Mouse (Mus musculus): ENCODE measurements at regions not wholly inside any gene's neighbourhood (a gene's known extent, or its start where the extent isn't known, plus 50 kb on each side); places are given as distances from the start of the nearest gene placed in this dataset.

- TF ChIP-seq POLR2A (IDR thresholded peaks at IDR 0.05; ENCODE audit: borderline replicate concordance, extremely low read depth, insufficient read depth, insufficient read length, poor library complexity, severe bottlenecking) (no peak), CTCF (IDR thresholded peaks at IDR 0.05; ENCODE audit: borderline replicate concordance, extremely low read depth, insufficient read depth, insufficient read length) (no peak)
Measured at GRCm38 (mm10) chr6:75636050-75636449, 861.5 kb downstream of the Gm9008 start.

All from brain, embryonic 14.5 days (tissue).